Mouse (Mus musculus): Measurements from ENCODE around the gene Gps2.
"Not testable (repeated sequence)": the region's sequence is repeated elsewhere in the genome, so short reads cannot be mapped to it uniquely, and the experiment has no call there.

Gene Gps2

GRCm38 (mm10) chr11:69916652-69917378 is 3.1 kb downstream of the Gps2 start:
- DNase-seq (ENCODE audit: low spot score in 2 of 2), result not testable (repeated sequence)

- DNase-seq (ENCODE audit: low spot score in 2 of 2), result no peak
Measured at GRCm38 (mm10) chr11:69917379-69917948, 3.8 kb downstream of the Gps2 start.

- no peak for DNase-seq (ENCODE audit: low spot score in 2 of 2)
Measured at GRCm38 (mm10) chr11:69918118-69918517, 4.4 kb downstream of the Gps2 start.

GRCm38 (mm10) chr11:69919053-69919452 is 5.4 kb downstream of the Gps2 start:
- DNase-seq (ENCODE audit: low spot score in 2 of 2), result no peak

DNA sequence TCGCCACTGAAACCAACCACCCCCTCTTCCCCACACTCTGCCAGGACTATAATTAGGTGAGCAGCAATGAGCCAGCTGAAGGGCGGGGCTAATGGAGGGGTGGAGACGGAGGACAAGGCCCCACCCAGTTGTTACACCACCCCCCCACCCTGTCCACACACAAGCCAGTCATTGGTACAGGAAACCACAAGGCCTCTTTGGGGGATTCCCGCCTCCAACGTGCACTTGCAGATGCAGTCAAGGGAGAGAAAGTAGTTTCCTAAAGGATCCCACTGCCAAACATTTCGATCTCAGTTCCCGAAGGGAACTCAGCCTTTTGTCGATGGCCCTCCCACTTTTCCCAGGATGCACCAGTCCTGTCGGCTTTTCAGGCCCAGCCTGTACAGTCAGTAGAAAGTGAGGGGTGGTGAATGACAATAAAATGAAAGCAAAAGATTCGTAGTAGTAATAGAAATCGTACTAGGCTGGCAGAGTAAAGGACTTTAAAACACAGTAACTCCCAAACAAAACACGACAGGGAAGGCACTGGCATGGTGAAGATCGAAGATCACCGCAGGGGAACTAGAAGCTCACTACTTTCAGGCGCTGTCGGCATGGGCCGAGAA is 6.1 kb downstream of the Gps2 start:
- DNase-seq (ENCODE audit: low spot score in 2 of 2), result peak; percentile 84 to 85

- peak; percentile 53 to 54 for DNase-seq (ENCODE audit: low spot score in 2 of 2)
Measured at GRCm38 (mm10) chr11:69920266-69921031, 6.8 kb downstream of the Gps2 start.

- peak; percentile 100 for DNase-seq (ENCODE audit: low spot score in 2 of 2)
Measured at GRCm38 (mm10) chr11:69921114-69922011, 7.7 kb downstream of the Gps2 start, which contains the start of gene Eif5a. TSS of gene Eif5a (minus strand) at chr11:69921958.

- no peak for DNase-seq (ENCODE audit: low spot score in 2 of 2)
Measured at GRCm38 (mm10) chr11:69922012-69922756, 8.5 kb downstream of the Gps2 start.

GRCm38 (mm10) chr11:69922796-69923195 is 9.1 kb downstream of the Gps2 start:
- DNase-seq (ENCODE audit: low spot score in 2 of 2), result no peak

GRCm38 (mm10) chr11:69927501-69927900 is 13.8 kb downstream of the Gps2 start:
- no peak for DNase-seq (ENCODE audit: low spot score in 2 of 2)

- DNase-seq (ENCODE audit: low spot score in 2 of 2), result no peak
Measured at GRCm38 (mm10) chr11:69929712-69930111, 16.0 kb downstream of the Gps2 start.

DNA sequence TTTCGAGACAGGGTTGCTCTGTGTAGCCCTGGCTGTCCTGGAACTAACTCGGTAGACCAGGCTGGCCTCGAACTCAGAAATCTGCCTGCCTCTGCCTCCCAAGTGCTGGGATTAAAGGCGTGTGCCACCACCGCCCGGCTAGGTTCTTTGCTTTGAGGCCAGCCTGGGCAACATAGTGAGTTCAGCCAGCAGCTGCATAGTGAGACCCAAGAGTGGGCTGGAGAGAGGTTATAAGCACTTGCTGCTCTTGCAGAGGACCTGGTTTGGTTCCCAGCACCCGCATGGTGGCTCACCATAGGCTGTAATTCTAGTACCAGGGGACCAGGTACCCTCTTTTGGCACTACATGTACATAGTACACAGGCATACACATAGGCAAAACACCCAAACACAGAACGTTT is 16.5 kb downstream of the Gps2 start:
- DNase-seq (ENCODE audit: low spot score in 2 of 2), result not testable (repeated sequence)

- DNase-seq (ENCODE audit: low spot score in 2 of 2), result no peak
Measured at GRCm38 (mm10) chr11:69930967-69931537, 17.4 kb downstream of the Gps2 start.

DNA sequence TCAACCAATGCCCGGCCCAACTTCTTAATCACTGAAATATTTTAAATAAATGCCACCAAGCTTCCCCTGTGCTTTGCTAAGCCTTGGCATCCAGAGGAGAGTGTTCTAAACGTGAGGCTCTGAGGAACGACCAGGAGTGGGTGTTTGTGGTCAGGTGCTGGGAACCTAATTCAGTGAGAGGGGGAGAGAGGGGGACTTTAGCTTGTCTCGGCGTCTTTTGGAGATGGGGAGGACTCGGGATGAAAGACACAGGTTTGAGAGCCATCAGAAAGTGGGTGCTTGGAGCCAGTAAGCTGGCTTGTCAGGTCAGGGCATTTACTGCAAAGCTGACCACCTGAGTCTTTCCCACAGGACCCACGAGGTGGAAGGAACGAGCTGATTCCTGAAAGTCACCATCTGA is 18.1 kb downstream of the Gps2 start:
- DNase-seq (ENCODE audit: low spot score in 2 of 2), result no peak

DNA sequence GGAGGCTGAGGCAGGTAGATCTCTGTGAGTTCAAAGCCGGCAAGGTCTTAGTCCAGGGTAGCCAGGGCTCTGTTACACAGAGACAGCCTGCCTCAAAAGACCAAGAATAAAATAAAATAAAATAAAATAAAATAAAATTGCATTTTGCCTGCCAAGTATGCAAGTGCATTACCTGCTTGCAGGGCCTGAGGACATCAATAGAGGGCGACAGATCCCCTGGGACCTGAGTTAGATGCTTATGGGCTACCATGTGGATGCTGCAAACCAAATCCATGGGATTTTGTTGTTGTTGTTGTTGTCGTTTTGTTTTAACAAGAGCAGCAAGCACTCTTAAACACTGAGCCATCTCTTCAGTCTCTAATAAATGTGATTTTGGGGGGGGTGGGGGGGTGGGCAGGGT is 18.6 kb downstream of the Gps2 start:
- no peak for DNase-seq (ENCODE audit: low spot score in 2 of 2)

DNA sequence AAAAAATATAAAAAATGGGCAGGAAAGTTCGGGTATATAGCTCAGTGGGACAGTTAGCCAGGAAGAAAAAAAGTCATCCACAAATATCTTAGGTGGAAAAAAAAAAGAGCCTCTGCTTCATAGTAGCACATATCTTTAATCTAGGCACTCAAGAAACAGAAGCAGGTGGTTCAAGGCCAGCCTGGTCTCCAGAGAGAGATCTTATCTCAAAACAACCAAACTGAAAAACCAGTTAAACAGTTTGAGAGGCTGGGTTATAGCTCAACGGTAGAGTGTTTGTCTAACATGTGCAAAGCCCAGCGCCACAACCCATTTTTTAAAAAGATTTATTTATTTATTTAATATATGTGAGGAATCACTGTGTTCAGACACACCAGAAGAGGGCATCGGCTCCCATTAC is 19.4 kb downstream of the Gps2 start:
- DNase-seq (ENCODE audit: low spot score in 2 of 2), result no peak

- peak; percentile 82 to 87 for DNase-seq (ENCODE audit: low spot score in 2 of 2)
Measured at GRCm38 (mm10) chr11:69934169-69934568, 20.5 kb downstream of the Gps2 start.

DNA sequence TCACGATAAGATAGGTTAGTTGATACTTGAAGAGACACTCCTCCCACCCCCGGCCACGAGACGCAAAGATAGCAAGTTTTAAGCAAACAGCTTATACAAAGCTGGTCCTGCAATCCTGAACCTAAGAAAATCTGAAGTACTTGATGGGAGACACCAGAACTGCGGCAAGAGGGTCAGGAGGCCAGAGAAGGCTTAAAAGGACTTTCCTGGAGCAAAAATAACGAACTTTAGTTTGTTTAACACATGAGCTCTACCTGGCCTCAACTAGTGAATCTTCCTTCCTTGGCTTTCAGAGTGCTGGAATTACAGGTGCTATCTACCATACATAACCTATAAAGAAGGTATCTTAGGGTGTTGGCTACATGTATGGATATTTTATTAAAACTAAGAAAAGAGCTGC is 21.0 kb downstream of the Gps2 start:
- no peak for DNase-seq (ENCODE audit: low spot score in 2 of 2)

- peak; percentile 84 to 87 for DNase-seq (ENCODE audit: low spot score in 2 of 2)
Measured at GRCm38 (mm10) chr11:69935137-69935879, 21.6 kb downstream of the Gps2 start, which contains the start of gene Ybx2. TSS of gene Ybx2 (plus strand) at chr11:69935796.

Measured in heart, adult 9 months (tissue).